Mouse (Mus musculus) erythroid progenitor cell, adult 5-6 weeks (primary cell): ENCODE data around the gene Cyp4f16. TPM values are rescaled to one million over a fixed set of nuclear protein-coding genes. Genes with fewer than 3 reads are reported as not detected.
A peak's percentile ranks its signal among the peaks of the same experiment; 100 is the strongest.
"Not testable (repeated sequence)": the region's sequence is repeated elsewhere in the genome, so short reads cannot be mapped to it uniquely, and the experiment has no call there.

Experiments used
- ATAC-seq: replicated peaks from 2 replicates; pipeline ENCODE4 v1.8.0; 2016; ENCODE audit warnings: moderate number of reproducible peaks, mild to moderate bottlenecking, moderate TSS enrichment, inconsistent platforms; ENCODE audit not compliant: poor library complexity, low FRiP score, severe bottlenecking
- total RNA-seq, 2 experiments: library from RNA; stranded (forward) in 1 of 2; stranded (reverse) in 1 of 2; fragments of 150-400 nt in 1 of 2; fragments of 186-747, 209-891 nt in 1 of 2; gene quantifications; 2 replicates each; pipeline versions ENCODE4 v1.2.3 to v1.2.4; 2015 to 2017; ENCODE audit warnings: low replicate concordance in 2 of 2

The Cyp4f16 gene
- total RNA-seq (2015; ENCODE audit: low replicate concordance) (1.7 and 7.2 TPM in 2 replicates), total RNA-seq (2017; ENCODE audit: low replicate concordance) (5.3 TPM in 1 of 2 replicates, not detected in the other)

- ATAC-seq = 0 out of 2 replicates have a peak, but pooled peaks have one; percentile 49
Measured at GRCm38 (mm10) chr17:32536051-32536866, at the start of gene Cyp4f16. Gene Cyp4f16, plus strand, starts transcription at chr17:32536558.

- peak; percentile 60; the same call in 1 of the 2 replicates for ATAC-seq
Measured at GRCm38 (mm10) chr17:32492349-32492980, 43.9 kb upstream of the Cyp4f16 start.

- 0 out of 2 replicates have a peak, but pooled peaks have one; percentile 47 for ATAC-seq
Measured at GRCm38 (mm10) chr17:32494601-32495000, 41.8 kb upstream of the Cyp4f16 start.

GRCm38 (mm10) chr17:32500511-32500910, 35.8 kb upstream of the Cyp4f16 start:
- ATAC-seq = not testable (repeated sequence)

- ATAC-seq = no peak
Measured at GRCm38 (mm10) chr17:32501051-32501450, 35.3 kb upstream of the Cyp4f16 start.

GRCm38 (mm10) chr17:32503111-32503510, 33.2 kb upstream of the Cyp4f16 start:
- no peak for ATAC-seq

- no peak for ATAC-seq
Measured at GRCm38 (mm10) chr17:32505851-32506728, 30.3 kb upstream of the Cyp4f16 start, which contains the start of gene Cyp4f17. Gene Cyp4f17, plus strand, starts transcription at chr17:32506050.

GRCm38 (mm10) chr17:32506729-32507245, 29.6 kb upstream of the Cyp4f16 start:
- ATAC-seq = no peak

- ATAC-seq = no peak
Measured at GRCm38 (mm10) chr17:32516126-32516525, 20.2 kb upstream of the Cyp4f16 start.

- no peak for ATAC-seq
Measured at GRCm38 (mm10) chr17:32521981-32522380, 14.4 kb upstream of the Cyp4f16 start.

- no peak for ATAC-seq
Measured at GRCm38 (mm10) chr17:32522386-32522785, 14.0 kb upstream of the Cyp4f16 start.

GRCm38 (mm10) chr17:32522816-32523215, 13.5 kb upstream of the Cyp4f16 start:
- ATAC-seq = no peak

GRCm38 (mm10) chr17:32523895-32524294, 12.5 kb upstream of the Cyp4f16 start:
- ATAC-seq = no peak

- not testable (repeated sequence) for ATAC-seq
Measured at GRCm38 (mm10) chr17:32526341-32526740, 10.0 kb upstream of the Cyp4f16 start.

- no peak for ATAC-seq
Measured at GRCm38 (mm10) chr17:32527748-32528147, 8.6 kb upstream of the Cyp4f16 start.

GRCm38 (mm10) chr17:32528408-32529337, 7.7 kb upstream of the Cyp4f16 start:
- peak; percentile 75 for ATAC-seq

GRCm38 (mm10) chr17:32532356-32532755, 4.0 kb upstream of the Cyp4f16 start:
- ATAC-seq = not testable (repeated sequence)

GRCm38 (mm10) chr17:32534068-32534467, 2.3 kb upstream of the Cyp4f16 start:
- ATAC-seq = no peak

- no peak for ATAC-seq
Measured at GRCm38 (mm10) chr17:32536867-32537250, 501 bp downstream of the Cyp4f16 start.
